Mouse (Mus musculus) myocyte (in vitro differentiated cells): Measurements from ENCODE around the gene Npy1r.

Source experiments
- E2F4 ChIP-seq: IDR thresholded peaks from one replicate; pipeline ENCODE4 v1.6.1; 2011; ENCODE audit warnings: mild to moderate bottlenecking, control low read depth, moderate library complexity; ENCODE audit not compliant: insufficient read depth
- MAX ChIP-seq: IDR thresholded peaks from one replicate; pipeline ENCODE4 v1.6.1; 2011; ENCODE audit warnings: low read depth, mild to moderate bottlenecking, control low read depth
- MYOG ChIP-seq, 3 experiments: IDR thresholded peaks; one replicate each; pipeline ENCODE4 v1.6.1; 2011; ENCODE audit warnings: control low read depth in 2 of 3, low read depth in 2 of 3, mild to moderate bottlenecking in 2 of 3; ENCODE audit not compliant: insufficient read length in 2 of 3, control insufficient read depth in 1 of 3, insufficient read depth in 1 of 3
- POLR2A ChIP-seq: IDR thresholded peaks from one replicate; pipeline ENCODE4 v1.6.1; 2011; ENCODE audit warnings: low read depth, mild to moderate bottlenecking, control low read depth, moderate library complexity; ENCODE audit not compliant: insufficient read length
- POLR2AphosphoS2 ChIP-seq: IDR thresholded peaks from one replicate; pipeline ENCODE4 v1.6.1; 2011; ENCODE audit warnings: low read depth, control low read depth; ENCODE audit not compliant: insufficient read length
- TCF12 ChIP-seq: IDR thresholded peaks from one replicate; pipeline ENCODE4 v1.6.1; 2011; ENCODE audit warnings: mild to moderate bottlenecking, control low read depth; ENCODE audit not compliant: poor library complexity, insufficient read depth, severe bottlenecking
- TCF3 ChIP-seq: IDR thresholded peaks from one replicate; pipeline ENCODE4 v1.6.1; 2011; ENCODE audit warnings: low read depth, control low read depth; ENCODE audit not compliant: insufficient read length
- USF1 ChIP-seq: IDR thresholded peaks from one replicate; pipeline ENCODE4 v1.6.1; 2011; ENCODE audit warnings: low read depth, mild to moderate bottlenecking, control low read depth, moderate library complexity

GRCm38 (mm10) chr8:66722835-66723234 lies 25.8 kb downstream of the Npy1r start:
- no peak for TF ChIP-seq POLR2AphosphoS2
- no peak for TF ChIP-seq USF1
- TF ChIP-seq TCF3, result no peak
- no peak for TF ChIP-seq POLR2A
- no peak for TF ChIP-seq MYOG (IDR thresholded peaks at IDR 0.05; ENCODE audit: control insufficient read depth in 1 of 3, insufficient read depth in 1 of 3, insufficient read length in 2 of 3, low read depth in 2 of 3)
- TF ChIP-seq MAX, result no peak
- no peak for TF ChIP-seq E2F4
- TF ChIP-seq TCF12, result no peak
